Mouse (Mus musculus): Measurements from ENCODE around the gene Ntn1. TPM values are rescaled to one million over a fixed set of nuclear protein-coding genes. Genes with fewer than 3 reads are reported as not detected.

Ntn1 gene
- polyA plus RNA-seq, 1 experiment: 24.4 TPM

GRCm38 (mm10) chr11:68331676-68332265 is 68.9 kb downstream of the Ntn1 start:
- H3K27me3 ChIP-seq (replicated peaks; ENCODE audit: control insufficient read depth, insufficient read depth, low read length): no peaks in the 10 kb centered on the region
- WGBS: 72% methylated on average over 13 of the region's 13 CpGs
- DNase-seq: no peak

GRCm38 (mm10) chr11:68331117-68331437 is 69.5 kb downstream of the Ntn1 start:
- H3K27me3 ChIP-seq (replicated peaks; ENCODE audit: control insufficient read depth, insufficient read depth, low read length): no peaks in the 10 kb centered on the region
- no peak overlapping the region for H3K27ac ChIP-seq (ENCODE audit: insufficient read depth, low read depth, low read length)
- TF ChIP-seq POLR2A (IDR thresholded peaks at IDR 0.05; ENCODE audit: low read depth, low read length): no peak
- TF ChIP-seq CTCF (conservative IDR thresholded peaks at IDR 0.05; ENCODE audit: insufficient read depth, insufficient read length, low read depth, low read length): no peak
- DNase-seq: peak; percentile 71
- 54% methylated on average over 6 of the region's 6 CpGs for WGBS
- H3K36me3 ChIP-seq (ENCODE audit: control insufficient read depth, insufficient read depth, low read length): no peaks in the 10 kb centered on the region
- H3K4me3 ChIP-seq (ENCODE audit: insufficient read depth, low read depth, low read length): no peak overlapping the region
- 0 out of 2 replicates have a peak, but pooled peaks cover 4% of the 10 kb centered on the region for H3K4me1 ChIP-seq (ENCODE audit: control insufficient read depth, insufficient read depth, low read length)

More at GRCm38 (mm10) chr11:68331676-68332265, 68.9 kb downstream of the Ntn1 start:
- no peak for TF ChIP-seq POLR2A (IDR thresholded peaks at IDR 0.05; ENCODE audit: low read depth, low read length)
- no peak for TF ChIP-seq CTCF (conservative IDR thresholded peaks at IDR 0.05; ENCODE audit: insufficient read depth, insufficient read length, low read depth, low read length)
- no peaks in the 10 kb centered on the region for H3K36me3 ChIP-seq (ENCODE audit: control insufficient read depth, insufficient read depth, low read length)
- no peak overlapping the region for H3K4me3 ChIP-seq (ENCODE audit: insufficient read depth, low read depth, low read length)
- 0 out of 2 replicates have a peak, but pooled peaks cover 4% of the 10 kb centered on the region for H3K4me1 ChIP-seq (ENCODE audit: control insufficient read depth, insufficient read depth, low read length)
- no peak overlapping the region for H3K27ac ChIP-seq (ENCODE audit: insufficient read depth, low read depth, low read length)

GRCm38 (mm10) chr11:68330398-68331116 is 70.1 kb downstream of the Ntn1 start:
- no peak overlapping the region for H3K27ac ChIP-seq (ENCODE audit: insufficient read depth, low read depth, low read length)
- no peak for DNase-seq
- no peak for TF ChIP-seq CTCF (conservative IDR thresholded peaks at IDR 0.05; ENCODE audit: insufficient read depth, insufficient read length, low read depth, low read length)
- TF ChIP-seq POLR2A (IDR thresholded peaks at IDR 0.05; ENCODE audit: low read depth, low read length): no peak
- no peak overlapping the region for H3K4me3 ChIP-seq (ENCODE audit: insufficient read depth, low read depth, low read length)
- 0 out of 2 replicates have a peak, but pooled peaks cover 4% of the 10 kb centered on the region for H3K4me1 ChIP-seq (ENCODE audit: control insufficient read depth, insufficient read depth, low read length)
- H3K27me3 ChIP-seq (replicated peaks; ENCODE audit: control insufficient read depth, insufficient read depth, low read length): no peaks in the 10 kb centered on the region
- WGBS: 59% methylated on average over 10 of the region's 10 CpGs
- H3K36me3 ChIP-seq (ENCODE audit: control insufficient read depth, insufficient read depth, low read length): no peaks in the 10 kb centered on the region

GRCm38 (mm10) chr11:68324863-68325262 is 75.8 kb downstream of the Ntn1 start:
- H3K4me3 ChIP-seq (ENCODE audit: insufficient read depth, low read depth, low read length): no peak overlapping the region
- H3K27me3 ChIP-seq (replicated peaks; ENCODE audit: control insufficient read depth, insufficient read depth, low read length): no peaks in the 10 kb centered on the region
- DNase-seq: no peak
- TF ChIP-seq CTCF (conservative IDR thresholded peaks at IDR 0.05; ENCODE audit: insufficient read depth, insufficient read length, low read depth, low read length): no peak
- no peak for TF ChIP-seq POLR2A (IDR thresholded peaks at IDR 0.05; ENCODE audit: low read depth, low read length)
- peaks cover 8% of the 10 kb centered on the region; the same call in 1 of the 2 replicates for H3K4me1 ChIP-seq (ENCODE audit: control insufficient read depth, insufficient read depth, low read length)
- no peak overlapping the region for H3K27ac ChIP-seq (ENCODE audit: insufficient read depth, low read depth, low read length)
- 89% methylated on average over 2 of the region's 2 CpGs for WGBS
- H3K36me3 ChIP-seq (ENCODE audit: control insufficient read depth, insufficient read depth, low read length): no peaks in the 10 kb centered on the region

- peaks cover 8% of the 10 kb centered on the region; the same call in 1 of the 2 replicates for H3K4me1 ChIP-seq (ENCODE audit: control insufficient read depth, insufficient read depth, low read length)
- no peak overlapping the region for H3K4me3 ChIP-seq (ENCODE audit: insufficient read depth, low read depth, low read length)
- 27% methylated on average over 7 of the region's 7 CpGs for WGBS
- H3K36me3 ChIP-seq (ENCODE audit: control insufficient read depth, insufficient read depth, low read length): no peaks in the 10 kb centered on the region
- no peak for TF ChIP-seq CTCF (conservative IDR thresholded peaks at IDR 0.05; ENCODE audit: insufficient read depth, insufficient read length, low read depth, low read length)
- no peak for TF ChIP-seq POLR2A (IDR thresholded peaks at IDR 0.05; ENCODE audit: low read depth, low read length)
- H3K27ac ChIP-seq (ENCODE audit: insufficient read depth, low read depth, low read length): peak overlapping the region; percentile 32
- H3K27me3 ChIP-seq (replicated peaks; ENCODE audit: control insufficient read depth, insufficient read depth, low read length): no peaks in the 10 kb centered on the region
- DNase-seq: peak; percentile 69
Measured at GRCm38 (mm10) chr11:68321417-68321816, 79.2 kb downstream of the Ntn1 start.

DNA sequence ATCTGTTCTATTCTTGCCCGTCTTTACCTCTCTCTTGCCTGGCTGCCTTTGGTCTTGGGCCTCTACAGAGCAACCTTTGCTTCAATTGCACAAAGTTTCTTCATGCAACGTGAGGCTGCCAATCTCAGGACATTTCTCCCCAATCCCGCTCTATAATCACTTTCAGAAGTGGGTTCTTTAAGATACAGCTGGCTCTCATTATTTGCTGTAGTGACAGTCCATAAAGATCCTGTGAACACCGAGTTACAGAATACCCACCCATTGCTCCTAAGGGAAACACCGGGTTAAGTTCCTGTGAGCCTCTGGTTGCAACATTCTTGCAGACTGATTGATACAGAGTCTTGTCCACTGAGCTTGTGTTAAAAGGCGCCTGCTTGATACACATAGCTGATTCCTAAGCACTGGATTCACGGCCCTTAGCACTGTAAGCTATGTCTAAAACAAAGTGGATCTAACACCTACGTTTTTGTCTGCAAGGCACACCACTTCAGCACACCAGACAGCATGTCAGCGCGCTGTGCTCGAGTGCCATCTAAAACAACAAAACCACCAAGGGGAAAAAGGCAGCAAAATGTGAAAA is 85.0 kb downstream of the Ntn1 start:
- 70% methylated on average over 11 of the region's 11 CpGs for WGBS
- Histone ChIP-seq H3K4me1 (ENCODE audit: control insufficient read depth, insufficient read depth, low read length) (no peaks in the 10 kb centered on the region), H3K36me3 (ENCODE audit: control insufficient read depth, insufficient read depth, low read length) (no peaks in the 10 kb centered on the region), H3K27me3 (replicated peaks; ENCODE audit: control insufficient read depth, insufficient read depth, low read length) (no peaks in the 10 kb centered on the region), H3K4me3 (ENCODE audit: insufficient read depth, low read depth, low read length) (no peak overlapping the region), H3K27ac (ENCODE audit: insufficient read depth, low read depth, low read length) (no peak overlapping the region)
- TF ChIP-seq CTCF (conservative IDR thresholded peaks at IDR 0.05; ENCODE audit: insufficient read depth, insufficient read length, low read depth, low read length) (no peak), POLR2A (IDR thresholded peaks at IDR 0.05; ENCODE audit: low read depth, low read length) (no peak)
- no peak for DNase-seq

DNA sequence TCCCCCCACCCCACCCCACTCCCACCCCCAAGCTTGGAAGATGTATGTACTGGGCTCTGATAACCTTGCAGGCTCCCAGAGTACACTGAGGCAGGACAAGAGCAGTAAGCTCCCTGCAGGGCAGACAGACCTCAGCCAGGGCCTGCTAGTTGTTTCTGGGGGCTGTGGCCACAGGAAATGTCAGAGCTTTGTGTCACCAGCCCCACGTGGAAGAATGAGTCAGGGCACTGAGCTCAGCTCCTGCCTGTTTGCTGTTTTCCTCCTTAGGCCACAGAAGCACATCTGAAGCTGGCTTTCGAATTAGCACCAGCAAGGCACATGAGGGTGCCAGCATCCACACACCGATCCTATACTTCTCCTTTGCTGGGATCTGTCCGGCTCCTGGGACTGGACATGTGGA is 86.8 kb downstream of the Ntn1 start:
- Histone ChIP-seq H3K27me3 (replicated peaks; ENCODE audit: control insufficient read depth, insufficient read depth, low read length) (no peaks in the 10 kb centered on the region), H3K4me1 (ENCODE audit: control insufficient read depth, insufficient read depth, low read length) (no peaks in the 10 kb centered on the region), H3K4me3 (ENCODE audit: insufficient read depth, low read depth, low read length) (no peak overlapping the region), H3K27ac (ENCODE audit: insufficient read depth, low read depth, low read length) (no peak overlapping the region), H3K36me3 (ENCODE audit: control insufficient read depth, insufficient read depth, low read length) (no peaks in the 10 kb centered on the region)
- no peak for TF ChIP-seq CTCF (conservative IDR thresholded peaks at IDR 0.05; ENCODE audit: insufficient read depth, insufficient read length, low read depth, low read length)
- TF ChIP-seq POLR2A (IDR thresholded peaks at IDR 0.05; ENCODE audit: low read depth, low read length): no peak
- DNase-seq: no peak
- 71% methylated on average over 4 of the region's 4 CpGs for WGBS

Measured in kidney, adult 2 months (tissue).